Mouse (Mus musculus): ENCODE measurements around the gene Ttc1. TPM values are rescaled to one million over a fixed set of nuclear protein-coding genes. Genes with fewer than 3 reads are reported as not detected.
A peak's percentile ranks its signal among the peaks of the same experiment; 100 is the strongest.

The Ttc1 gene
- polyA plus RNA-seq, 1 experiment from 2014 or later, result 95.0 TPM

DNA sequence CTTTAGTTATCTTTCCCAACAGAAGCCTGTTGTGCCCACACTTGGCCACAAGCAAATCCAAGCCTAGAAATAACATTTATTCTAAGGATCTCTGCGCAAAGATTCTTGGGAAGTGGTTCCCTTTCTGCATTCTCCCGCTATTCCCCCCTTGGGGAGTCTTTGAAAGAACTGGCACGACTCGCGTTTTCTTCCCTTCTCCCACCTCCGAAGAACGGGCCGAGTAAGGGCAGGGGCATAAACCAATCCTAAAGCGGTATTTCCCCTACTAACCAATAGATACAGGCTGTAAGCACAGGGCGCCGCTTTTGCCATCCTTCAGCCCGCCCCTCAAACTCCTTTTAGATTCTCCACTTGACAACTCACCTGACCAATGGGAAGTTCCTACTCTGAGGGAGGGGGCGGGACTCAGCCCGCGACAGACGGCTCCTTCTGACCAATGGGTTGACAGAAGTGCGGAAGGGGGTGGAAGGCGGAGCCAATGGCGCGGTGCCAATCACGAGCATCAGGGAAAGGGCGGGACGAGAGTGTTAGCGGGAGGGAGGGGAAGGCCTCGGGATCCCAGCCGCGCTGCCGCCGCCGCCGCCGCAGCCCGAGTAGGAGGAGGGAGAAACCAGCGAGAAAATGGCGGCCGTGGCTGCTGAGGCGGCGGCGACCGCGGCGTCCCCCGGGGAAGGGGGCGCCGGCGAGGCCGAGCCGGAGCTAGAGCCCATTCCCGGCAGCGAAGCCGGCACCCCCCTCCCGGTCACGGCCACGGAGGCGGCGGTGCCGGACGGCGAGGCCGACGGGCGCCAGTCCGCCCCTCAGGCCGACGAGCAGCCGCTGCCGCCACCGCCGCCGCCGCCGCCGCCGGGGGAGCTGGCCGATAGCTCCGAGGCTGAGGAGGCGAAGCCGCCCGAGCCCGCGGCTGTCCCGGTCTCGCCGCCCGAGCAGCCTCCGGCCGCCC lies 66.1 kb downstream of the Ttc1 start, which contains the start of gene Pwwp2a:
Gene Pwwp2a, plus strand, starts transcription at position 527 of the 943 bp plus-strand sequence.
- Histone ChIP-seq H3K4me3 (ENCODE audit: inconsistent target) (peak within 1 kb of the TSS; percentile 36), H3K79me2 (ENCODE audit: inconsistent target) (peaks cover 41% of the 10 kb centered on the region), H3K36me3 (ENCODE audit: inconsistent target) (no peaks in the 10 kb centered on the region), H3K27ac (peak within 1 kb of the TSS; percentile 21; the same call in 1 of the 2 replicates)
- WGBS (ENCODE audit: missing documents), result 2% methylated on average over 52 of the region's 87 CpGs

Other genes with a start within 250 kb of the Ttc1 start
- gene Ccnjl, start 219.2 kb downstream of the Ttc1 start, polyA plus RNA-seq (2018), result 0.04 TPM in 1 of 3 replicates, not detected in the others
- gene 4933415A04Rik, start 161.0 kb downstream of the Ttc1 start, polyA plus RNA-seq (2018), result not detected in 3 replicates
- not detected in 3 replicates for gene Fabp6, start 146.5 kb downstream of the Ttc1 start, polyA plus RNA-seq (2018)
- gene Pwwp2a, start 66.0 kb downstream of the Ttc1 start, polyA plus RNA-seq (2018), result 9.5 to 12.8 TPM (median 12.5 TPM) in 3 replicates
- gene Adra1b, start 153.2 kb upstream of the Ttc1 start, polyA plus RNA-seq (2018), result 0.10 TPM in 1 of 3 replicates, not detected in the others

All from macrophage (primary cell).